Mouse (Mus musculus): ENCODE results near the gene Pts.

DNA sequence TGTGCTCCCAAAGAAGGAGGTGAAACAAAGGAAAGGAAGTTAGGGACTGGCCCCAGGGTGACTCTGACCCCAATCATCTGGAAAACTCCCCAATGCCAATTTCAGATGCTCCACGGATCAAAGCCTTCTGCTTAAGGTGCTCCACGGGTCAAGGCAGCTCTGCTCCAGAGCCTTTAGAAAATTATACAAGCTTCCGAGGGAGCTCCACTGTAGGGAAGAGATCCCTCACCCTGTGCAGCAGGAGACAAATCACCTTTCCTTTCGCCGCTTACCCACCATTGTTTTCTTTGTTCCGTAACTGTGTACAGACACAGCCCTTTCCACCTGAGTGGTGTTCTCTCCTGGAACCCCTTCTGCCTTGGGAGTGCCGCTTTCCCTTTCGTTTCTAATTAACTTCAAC, 52.8 kb downstream of the Pts start:
- no peak for TF ChIP-seq POLR2A (IDR thresholded peaks at IDR 0.05; ENCODE audit: borderline replicate concordance, low read depth, low read length)
- TF ChIP-seq CTCF (IDR thresholded peaks at IDR 0.05; ENCODE audit: low read depth, low read length), result no peak
